ENCODE assay signal across 8 mouse cellular contexts in the genomic region with DNA sequence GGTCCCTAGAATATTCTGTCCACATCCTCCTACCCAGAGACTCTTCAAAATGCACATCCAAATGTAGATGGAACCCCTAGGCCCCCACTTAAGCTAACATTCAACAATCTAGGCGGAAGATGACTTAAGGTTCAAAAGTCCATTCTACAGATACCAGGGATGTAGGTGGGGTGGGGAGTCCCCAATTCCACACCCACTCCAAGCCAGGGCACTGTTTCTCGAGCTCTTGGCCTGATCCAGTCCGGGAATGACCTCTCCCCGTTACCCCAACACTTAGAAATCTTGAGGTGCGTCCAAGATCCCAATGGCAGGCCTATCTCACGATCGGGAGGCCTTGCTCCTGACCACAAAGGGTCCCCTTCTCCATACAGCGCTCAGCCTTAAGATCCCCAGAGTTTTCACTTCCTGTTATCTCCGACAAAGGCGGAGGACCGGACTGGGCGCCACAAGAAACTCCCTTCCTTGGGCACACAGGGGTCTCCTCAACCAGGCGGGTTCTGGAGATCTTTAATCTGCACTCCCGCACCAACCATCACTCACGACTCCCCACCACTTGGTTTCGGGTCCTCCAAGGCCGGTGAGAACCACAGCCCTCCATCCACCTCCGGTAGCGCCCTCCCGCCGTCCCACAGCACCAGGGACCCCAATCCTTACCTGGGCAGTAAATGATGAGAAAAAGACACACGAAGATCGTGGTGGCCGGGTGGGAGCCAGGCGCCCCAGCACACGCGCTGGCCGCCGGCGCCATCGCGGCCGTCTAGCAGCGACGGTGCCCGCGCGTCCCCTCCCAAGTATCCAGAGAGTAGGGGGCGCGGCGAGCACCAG. TPM values are rescaled to one million over a fixed set of nuclear protein-coding genes. Genes with fewer than 3 reads are reported as not detected.
DNase-seq lines count a peak whose midpoint lies in the region; ATAC-seq and TF ChIP-seq lines count a peak whose summit lies in the region.

No protein-coding gene starts in this region.

- in situ Hi-C loops in ES-E14 (cut with MboI; ENCODE audit: low sequenced_read_pairs in 2 of 2, unreplicated experiment in 2 of 2), result loop anchor here in 1 of 2 experiments (10.0 kb wide), 1 partner anchor 158 kb away; no protein-coding TSS in a partner anchor

- peak overlapping the region; percentile 84 for H3K9ac ChIP-seq in ES-E14 (ENCODE audit: insufficient read depth, low read depth, low read length, poor library complexity, severe bottlenecking)
- H3K9ac ChIP-seq in hindbrain, embryonic 11.5 days (ENCODE audit: low read depth, low read length), result peak overlapping the region; percentile 40

- WGBS in hindbrain, embryonic 11.5 days, result 3% methylated on average over 41 of the region's 41 CpGs

- H3K9me3 ChIP-seq in ES-E14 (ENCODE audit: control insufficient read depth, insufficient read depth, low read depth, low read length), result no peaks in the 10 kb centered on the region
- H3K9me3 ChIP-seq in hindbrain, embryonic 11.5 days (ENCODE audit: control insufficient read depth, low read length), result no peaks in the 10 kb centered on the region

- H3K4me3 ChIP-seq in gastrocnemius, adult 2 months, result peak overlapping the region; percentile 69
- H3K4me3 ChIP-seq in ES-E14 (ENCODE audit: insufficient read depth in 1 of 2, low read depth in 1 of 2, low read length in 2 of 2, poor library complexity in 1 of 2, severe bottlenecking in 1 of 2), result peak overlapping the region; percentile 75 to 79
- H3K4me3 ChIP-seq in hindbrain, embryonic 11.5 days (ENCODE audit: low read depth, low read length), result peak overlapping the region; percentile 32

- ATAC-seq in hindbrain, embryonic 11.5 days (ENCODE audit: low FRiP score), result peak; percentile 21; the same call in 1 of the 2 replicates

- no peak for TF ChIP-seq CTCF in gastrocnemius, adult 2 months (IDR thresholded peaks at IDR 0.05)

- peaks cover 15% of the 10 kb centered on the region for H3K27me3 ChIP-seq in hindbrain, embryonic 11.5 days (ENCODE audit: control insufficient read depth, insufficient read depth, low read length)

- no peak for DNase-seq in gastrocnemius, adult 2 months
- DNase-seq in gastrocnemius, postnatal 4 days (ENCODE audit: low spot score in 2 of 2), result no peak
- no peak for DNase-seq in ES-E14 (ENCODE audit: low read depth, low spot score)
- DNase-seq in hindbrain, embryonic 11.5 days (ENCODE audit: low spot score), result peak; percentile 29
- DNase-seq in lung, postnatal 36 days, result peak; percentile 14
- DNase-seq in left cerebral cortex, adult 11 months (ENCODE audit: low spot score), result no peak
- DNase-seq in frontal cortex, postnatal 25 days (ENCODE audit: low spot score in 2 of 2), result no peak
- no peak for DNase-seq in ovary, adult 18-20 months (ENCODE audit: low spot score)

- peaks cover 18% of the 10 kb centered on the region; the same call in 1 of the 2 replicates for H3K36me3 ChIP-seq in ES-E14 (ENCODE audit: control insufficient read depth, insufficient read depth, low read length, poor library complexity, severe bottlenecking)
- no peaks in the 10 kb centered on the region for H3K36me3 ChIP-seq in hindbrain, embryonic 11.5 days (ENCODE audit: control insufficient read depth, insufficient read depth, low read length)

- intact Hi-C loops in gastrocnemius, adult 2 months (cut with DNase I), result loop anchor here (5.0 to 10.0 kb wide), 2 partner anchors 70 to 378 kb away; a partner anchor contains a TSS

- H3K4me1 ChIP-seq in ES-E14 (ENCODE audit: control insufficient read depth in 2 of 2, insufficient read depth in 2 of 2, low read length in 2 of 2, poor library complexity in 1 of 2), result peaks cover 0 to 5% of the 10 kb centered on the region in 2 experiments; a peak in 1 of 4 replicates
- H3K4me1 ChIP-seq in hindbrain, embryonic 11.5 days (replicated peaks; ENCODE audit: control insufficient read depth, insufficient read depth, low read length), result no peaks in the 10 kb centered on the region; the same call in 1 of the 2 replicates

- peak overlapping the region; percentile 20; the same call in 1 of the 2 replicates for H3K27ac ChIP-seq in gastrocnemius, adult 2 months
- peak overlapping the region; percentile 17; the same call in 1 of the 2 replicates for H3K27ac ChIP-seq in ES-E14 (ENCODE audit: insufficient read depth, low read depth, low read length, poor library complexity, severe bottlenecking)
- H3K27ac ChIP-seq in hindbrain, embryonic 11.5 days (ENCODE audit: low read depth, low read length), result no peak overlapping the region

- H3K4me2 ChIP-seq in hindbrain, embryonic 11.5 days (replicated peaks; ENCODE audit: low read depth, low read length), result peak overlapping the region; percentile 50

TF ChIP-seq in ES-E14, 5 proteins besides CTCF, POLR2A, EP300 and RAD21:
- TF ChIP-seq CHD2 (IDR thresholded peaks at IDR 0.05; ENCODE audit: low read depth, low read length) (no peak), ZC3H11A (IDR thresholded peaks at IDR 0.05; ENCODE audit: borderline replicate concordance, low read depth, low read length) (no peak), ZNF384 (IDR thresholded peaks at IDR 0.05; ENCODE audit: low read depth, low read length) (no peak), MAFK (IDR thresholded peaks at IDR 0.05; ENCODE audit: insufficient read depth, low read depth, low read length) (no peak), HCFC1 (IDR thresholded peaks at IDR 0.05; ENCODE audit: borderline replicate concordance, insufficient read depth, low read length) (no peak)

RNA-seq across cellular contexts. Expression of a gene that starts 0.6 kb away (rescaled TPM):
- under 1 TPM; 0.31 to 0.41 TPM for total RNA-seq in gastrocnemius, adult 2 months (2021)
- under 1 TPM; 0.74 to 0.75 TPM for total RNA-seq in gastrocnemius, postnatal 4 days (2021)
- 54.6 and 102 TPM in 2 replicates for total RNA-seq in ES-E14 (2012; rRNA removed)
- polyA plus RNA-seq in hindbrain, embryonic 11.5 days (2014; fragmentation: Nextera tagmentation; extraction: Ambion mirVana), result 12.8 and 13.4 TPM in 2 replicates

RNA-seq across cellular contexts. Expression of a gene that starts 1.0 kb away (rescaled TPM):
- not detected for total RNA-seq in gastrocnemius, adult 2 months (2021)
- under 1 TPM in 1 of 2 experiments, not detected in 1; 0.20 TPM for total RNA-seq in gastrocnemius, postnatal 4 days (2021)
- total RNA-seq in ES-E14 (2012; rRNA removed), result 0.67 and 1.6 TPM in 2 replicates
- 0.59 and 1.1 TPM in 2 replicates for polyA plus RNA-seq in hindbrain, embryonic 11.5 days (2014; fragmentation: Nextera tagmentation; extraction: Ambion mirVana)

RNA-seq across cellular contexts. Expression of a gene that starts 16.0 kb away (rescaled TPM):
- 100 to 1,000 TPM in 1 of 2 experiments, 10 to 100 TPM in 1; 85.9 to 102 TPM for total RNA-seq in gastrocnemius, adult 2 months (2021)
- 10 to 100 TPM; 79.3 to 80.5 TPM for total RNA-seq in gastrocnemius, postnatal 4 days (2021)
- 30.2 and 32.1 TPM in 2 replicates for total RNA-seq in ES-E14 (2012; rRNA removed)
- 23.5 and 25.4 TPM in 2 replicates for polyA plus RNA-seq in hindbrain, embryonic 11.5 days (2014; fragmentation: Nextera tagmentation; extraction: Ambion mirVana)

RNA-seq across cellular contexts. Expression of a gene that starts 28.8 kb away (rescaled TPM):
- total RNA-seq in gastrocnemius, adult 2 months (2021), result not detected
- total RNA-seq in gastrocnemius, postnatal 4 days (2021), result under 1 TPM in 1 of 2 experiments, not detected in 1; 0.78 TPM
- total RNA-seq in ES-E14 (2012; rRNA removed), result not detected in 2 replicates
- not detected in 2 replicates for polyA plus RNA-seq in hindbrain, embryonic 11.5 days (2014; fragmentation: Nextera tagmentation; extraction: Ambion mirVana)

RNA-seq across cellular contexts. Expression of a gene that starts 48.2 kb away (rescaled TPM):
- total RNA-seq in gastrocnemius, adult 2 months (2021), result not detected
- not detected for total RNA-seq in gastrocnemius, postnatal 4 days (2021)
- not detected in 2 replicates for total RNA-seq in ES-E14 (2012; rRNA removed)
- not detected in 2 replicates for polyA plus RNA-seq in hindbrain, embryonic 11.5 days (2014; fragmentation: Nextera tagmentation; extraction: Ambion mirVana)

Comparison
In these comparisons a context has a peak if more than half of its experiments do, and no peak if none do; other contexts are left out.
1. DNase-seq: peak in hindbrain, embryonic 11.5 days (single experiment) and lung, postnatal 36 days (single experiment); none in gastrocnemius, adult 2 months (single experiment), gastrocnemius, postnatal 4 days (0 of 2), ES-E14 (single experiment), left cerebral cortex, adult 11 months (single experiment), frontal cortex, postnatal 25 days (0 of 2) and ovary, adult 18-20 months (single experiment).
2. RNA of a gene that starts 0.6 kb away (total RNA-seq): 54.6 to 102 TPM in ES-E14; 0.74 to 0.75 TPM in gastrocnemius, postnatal 4 days and 0.31 to 0.41 TPM in gastrocnemius, adult 2 months; every median in the first group is over 10 times any median in the second.
3. Peak in every context shown above with its lines, with median percentiles within 50 percentile points of each other: H3K4me3 ChIP-seq.